Mouse (Mus musculus): Measurements from ENCODE around the gene Bcl3. TPM values are rescaled to one million over a fixed set of nuclear protein-coding genes. Genes with fewer than 3 reads are reported as not detected.

Bcl3 gene
- polyA plus RNA-seq, 1 experiment from 2014 or later = 15.5 TPM

GRCm38 (mm10) chr7:19816224-19816771 is 6.3 kb downstream of the Bcl3 start:
- Histone ChIP-seq H3K4me2 (ENCODE audit: low read depth, low read length) (peak overlapping the region; percentile 68), H3K4me1 (ENCODE audit: control insufficient read depth, insufficient read depth, low read length) (peaks cover 37% of the 10 kb centered on the region), H3K27ac (ENCODE audit: low read length) (peak overlapping the region; percentile 89), H3K27me3 (replicated peaks; ENCODE audit: control insufficient read depth, insufficient read depth, low read length) (no peaks in the 10 kb centered on the region; the same call in 1 of the 2 replicates), H3K9ac (ENCODE audit: low read depth, low read length) (peak overlapping the region; percentile 65), H3K36me3 (ENCODE audit: control insufficient read depth, insufficient read depth, low read length) (0 out of 2 replicates have a peak, but pooled peaks cover 2% of the 10 kb centered on the region), H3K4me3 (ENCODE audit: low read length) (peak overlapping the region; percentile 48), H3K9me3 (ENCODE audit: control insufficient read depth, low read length) (no peaks in the 10 kb centered on the region)
- ATAC-seq = peak; percentile 76
- 1% methylated on average over 27 of the region's 28 CpGs for WGBS

GRCm38 (mm10) chr7:19815296-19816223 is 7.0 kb downstream of the Bcl3 start:
- H3K4me2 ChIP-seq (ENCODE audit: low read depth, low read length) = peak overlapping the region; percentile 68
- peak overlapping the region; percentile 65 for H3K9ac ChIP-seq (ENCODE audit: low read depth, low read length)
- no peaks in the 10 kb centered on the region; the same call in 1 of the 2 replicates for H3K27me3 ChIP-seq (replicated peaks; ENCODE audit: control insufficient read depth, insufficient read depth, low read length)
- H3K9me3 ChIP-seq (ENCODE audit: control insufficient read depth, low read length) = no peaks in the 10 kb centered on the region
- 36% methylated on average over 17 of the region's 17 CpGs for WGBS
- H3K4me1 ChIP-seq (ENCODE audit: control insufficient read depth, insufficient read depth, low read length) = peaks cover 38% of the 10 kb centered on the region
- H3K36me3 ChIP-seq (ENCODE audit: control insufficient read depth, insufficient read depth, low read length) = 0 out of 2 replicates have a peak, but pooled peaks cover 2% of the 10 kb centered on the region
- ATAC-seq = peak; percentile 27
- H3K4me3 ChIP-seq (ENCODE audit: low read length) = peak overlapping the region; percentile 48
- peak overlapping the region; percentile 89 for H3K27ac ChIP-seq (ENCODE audit: low read length)

- no peak overlapping the region for H3K27ac ChIP-seq (ENCODE audit: low read length)
- peaks cover 2% of the 10 kb centered on the region; the same call in 1 of the 2 replicates for H3K27me3 ChIP-seq (replicated peaks; ENCODE audit: control insufficient read depth, insufficient read depth, low read length)
- no peaks in the 10 kb centered on the region for H3K9me3 ChIP-seq (ENCODE audit: control insufficient read depth, low read length)
- 84% methylated on average over 6 of the region's 6 CpGs for WGBS
- ATAC-seq = no peak
- H3K9ac ChIP-seq (ENCODE audit: low read depth, low read length) = no peak overlapping the region
- H3K36me3 ChIP-seq (ENCODE audit: control insufficient read depth, insufficient read depth, low read length) = no peaks in the 10 kb centered on the region
- H3K4me1 ChIP-seq (ENCODE audit: control insufficient read depth, insufficient read depth, low read length) = peaks cover 29% of the 10 kb centered on the region
- H3K4me3 ChIP-seq (ENCODE audit: low read length) = no peak overlapping the region
- H3K4me2 ChIP-seq (ENCODE audit: low read depth, low read length) = no peak overlapping the region
These were observed 8.9 kb downstream of the Bcl3 start for GRCm38 (mm10) chr7:19813579-19814122.

GRCm38 (mm10) chr7:19813161-19813560 is 9.4 kb downstream of the Bcl3 start:
- Histone ChIP-seq H3K4me1 (ENCODE audit: control insufficient read depth, insufficient read depth, low read length) (peaks cover 27% of the 10 kb centered on the region), H3K9me3 (ENCODE audit: control insufficient read depth, low read length) (no peaks in the 10 kb centered on the region), H3K9ac (ENCODE audit: low read depth, low read length) (no peak overlapping the region), H3K4me2 (ENCODE audit: low read depth, low read length) (no peak overlapping the region), H3K27ac (ENCODE audit: low read length) (no peak overlapping the region), H3K27me3 (replicated peaks; ENCODE audit: control insufficient read depth, insufficient read depth, low read length) (peaks cover 3% of the 10 kb centered on the region; the same call in 1 of the 2 replicates), H3K36me3 (ENCODE audit: control insufficient read depth, insufficient read depth, low read length) (no peaks in the 10 kb centered on the region), H3K4me3 (ENCODE audit: low read length) (no peak overlapping the region)
- ATAC-seq = no peak
- WGBS = 92% methylated on average over 4 of the region's 4 CpGs

- Histone ChIP-seq H3K4me3 (ENCODE audit: low read length) (no peak overlapping the region), H3K27ac (ENCODE audit: low read length) (no peak overlapping the region), H3K4me1 (ENCODE audit: control insufficient read depth, insufficient read depth, low read length) (peaks cover 9% of the 10 kb centered on the region), H3K9ac (ENCODE audit: low read depth, low read length) (peak overlapping the region; percentile 12; the same call in 1 of the 2 replicates), H3K27me3 (replicated peaks; ENCODE audit: control insufficient read depth, insufficient read depth, low read length) (peaks cover 3% of the 10 kb centered on the region; the same call in 1 of the 2 replicates), H3K36me3 (ENCODE audit: control insufficient read depth, insufficient read depth, low read length) (no peaks in the 10 kb centered on the region), H3K4me2 (ENCODE audit: low read depth, low read length) (no peak overlapping the region), H3K9me3 (ENCODE audit: control insufficient read depth, low read length) (no peaks in the 10 kb centered on the region)
- ATAC-seq = peak; percentile 41
- WGBS = 16% methylated on average over 22 of the region's 22 CpGs
These were observed 11.5 kb downstream of the Bcl3 start for GRCm38 (mm10) chr7:19811114-19811513.

- WGBS = 23% methylated on average over 27 of the region's 27 CpGs
- H3K36me3 ChIP-seq (ENCODE audit: control insufficient read depth, insufficient read depth, low read length) = 0 out of 2 replicates have a peak, but pooled peaks cover 3% of the 10 kb centered on the region
- H3K4me2 ChIP-seq (ENCODE audit: low read depth, low read length) = no peak overlapping the region
- H3K4me3 ChIP-seq (ENCODE audit: low read length) = no peak overlapping the region
- no peak overlapping the region for H3K27ac ChIP-seq (ENCODE audit: low read length)
- H3K27me3 ChIP-seq (replicated peaks; ENCODE audit: control insufficient read depth, insufficient read depth, low read length) = peaks cover 3% of the 10 kb centered on the region; the same call in 1 of the 2 replicates
- ATAC-seq = no peak
- 0 out of 2 replicates have a peak, but pooled peaks cover 3% of the 10 kb centered on the region for H3K9me3 ChIP-seq (ENCODE audit: control insufficient read depth, low read length)
- no peak overlapping the region for H3K9ac ChIP-seq (ENCODE audit: low read depth, low read length)
- H3K4me1 ChIP-seq (ENCODE audit: control insufficient read depth, insufficient read depth, low read length) = 0 out of 2 replicates have a peak, but pooled peaks cover 3% of the 10 kb centered on the region
These were observed 13.2 kb downstream of the Bcl3 start for GRCm38 (mm10) chr7:19809369-19809768.

GRCm38 (mm10) chr7:19806356-19806969 is 16.1 kb downstream of the Bcl3 start:
- H3K4me2 ChIP-seq (ENCODE audit: low read depth, low read length) = no peak overlapping the region
- no peak for ATAC-seq
- no peak overlapping the region for H3K9ac ChIP-seq (ENCODE audit: low read depth, low read length)
- H3K27ac ChIP-seq (ENCODE audit: low read length) = no peak overlapping the region
- WGBS = 86% methylated on average over 8 of the region's 8 CpGs
- H3K9me3 ChIP-seq (ENCODE audit: control insufficient read depth, low read length) = 0 out of 2 replicates have a peak, but pooled peaks cover 3% of the 10 kb centered on the region
- no peak overlapping the region for H3K4me3 ChIP-seq (ENCODE audit: low read length)
- 0 out of 2 replicates have a peak, but pooled peaks cover 3% of the 10 kb centered on the region for H3K27me3 ChIP-seq (replicated peaks; ENCODE audit: control insufficient read depth, insufficient read depth, low read length)
- 0 out of 2 replicates have a peak, but pooled peaks cover 3% of the 10 kb centered on the region for H3K36me3 ChIP-seq (ENCODE audit: control insufficient read depth, insufficient read depth, low read length)
- 0 out of 2 replicates have a peak, but pooled peaks cover 3% of the 10 kb centered on the region for H3K4me1 ChIP-seq (ENCODE audit: control insufficient read depth, insufficient read depth, low read length)

- no peak for ATAC-seq
These were observed 19.6 kb downstream of the Bcl3 start for GRCm38 (mm10) chr7:19802995-19803394.

More at GRCm38 (mm10) chr7:19802995-19803394, 19.6 kb downstream of the Bcl3 start:
- no peak overlapping the region for H3K4me2 ChIP-seq (ENCODE audit: low read depth, low read length)
- H3K9me3 ChIP-seq (ENCODE audit: control insufficient read depth, low read length) = 0 out of 2 replicates have a peak, but pooled peaks cover 3% of the 10 kb centered on the region
- H3K4me3 ChIP-seq (ENCODE audit: low read length) = no peak overlapping the region
- H3K4me1 ChIP-seq (ENCODE audit: control insufficient read depth, insufficient read depth, low read length) = no peaks in the 10 kb centered on the region
- no peak overlapping the region for H3K9ac ChIP-seq (ENCODE audit: low read depth, low read length)
- H3K36me3 ChIP-seq (ENCODE audit: control insufficient read depth, insufficient read depth, low read length) = 0 out of 2 replicates have a peak, but pooled peaks cover 3% of the 10 kb centered on the region
- WGBS = 21% methylated on average over 7 of the region's 7 CpGs
- no peak overlapping the region for H3K27ac ChIP-seq (ENCODE audit: low read length)
- no peaks in the 10 kb centered on the region for H3K27me3 ChIP-seq (replicated peaks; ENCODE audit: control insufficient read depth, insufficient read depth, low read length)

Data from intestine, embryonic 16.5 days (tissue).